Mouse (Mus musculus) neutrophil, adult 5-6 weeks (primary cell): ENCODE data around the gene Notch1. TPM values are rescaled to one million over a fixed set of nuclear protein-coding genes. Genes with fewer than 3 reads are reported as not detected.

Experiments
- ATAC-seq: fragments of 151-379, 151-347 bp; 2 replicates; pipeline ENCODE4 v1.8.0; 2017; ENCODE audit warnings: mild to moderate bottlenecking, moderate TSS enrichment; ENCODE audit not compliant: insufficient number of reproducible peaks, poor library complexity, low FRiP score, severe bottlenecking; ENCODE audit errors: extremely low read depth
- total RNA-seq: library from RNA; stranded (forward); fragments of 200-1000 nt; gene quantifications from 2 replicates; pipeline ENCODE4 v1.2.3, GENCODE M21; 2017

Gene Notch1
- total RNA-seq, 1 experiment from 2014 or later, result 48.8 TPM

DNA sequence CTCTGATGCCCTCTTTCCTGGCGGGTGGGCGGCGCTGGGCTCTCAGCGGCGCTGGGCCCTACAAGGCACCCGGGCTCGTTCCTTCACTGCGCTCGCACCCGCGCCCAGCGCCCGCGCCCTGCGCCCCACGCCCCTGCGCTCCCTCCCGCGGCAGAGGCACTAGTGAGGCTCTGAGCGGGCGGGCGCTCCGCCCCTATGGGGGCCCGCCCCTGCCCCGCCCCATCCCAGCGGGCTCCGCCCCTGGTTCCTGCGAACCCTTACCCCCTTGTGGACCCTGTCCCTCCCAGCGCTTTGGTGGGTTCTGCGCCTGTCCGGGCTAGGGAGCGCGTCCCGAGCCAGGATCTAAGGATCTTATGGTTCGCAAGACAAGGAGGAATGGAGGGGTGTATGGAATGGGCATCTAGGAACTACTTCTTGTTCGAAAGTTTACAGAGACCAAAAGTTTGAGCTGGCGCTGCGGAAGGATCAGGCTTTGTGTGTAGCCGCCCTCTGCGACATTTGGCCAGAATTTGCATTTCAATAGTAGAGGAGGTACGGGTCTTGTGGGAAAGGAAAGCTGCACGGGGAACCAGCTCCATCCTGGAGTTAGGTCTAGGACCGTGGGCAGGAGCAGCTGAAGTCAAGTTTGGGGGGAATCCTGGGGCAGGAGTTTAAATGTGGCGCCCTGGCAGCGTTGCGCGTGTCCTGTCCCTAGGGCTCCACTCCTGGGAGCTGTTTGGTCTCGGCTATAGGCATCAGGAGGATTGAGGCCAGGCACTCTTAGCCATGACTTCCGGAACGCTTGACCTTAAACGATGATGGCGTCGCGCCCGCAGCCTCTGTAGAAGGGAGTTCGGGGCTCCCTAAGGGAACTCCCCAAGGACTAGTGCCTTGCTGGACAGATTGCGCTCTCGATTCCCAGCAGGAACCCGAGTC, 12.5 kb downstream of the Notch1 start:
- ATAC-seq, result peak; percentile 63

DNA sequence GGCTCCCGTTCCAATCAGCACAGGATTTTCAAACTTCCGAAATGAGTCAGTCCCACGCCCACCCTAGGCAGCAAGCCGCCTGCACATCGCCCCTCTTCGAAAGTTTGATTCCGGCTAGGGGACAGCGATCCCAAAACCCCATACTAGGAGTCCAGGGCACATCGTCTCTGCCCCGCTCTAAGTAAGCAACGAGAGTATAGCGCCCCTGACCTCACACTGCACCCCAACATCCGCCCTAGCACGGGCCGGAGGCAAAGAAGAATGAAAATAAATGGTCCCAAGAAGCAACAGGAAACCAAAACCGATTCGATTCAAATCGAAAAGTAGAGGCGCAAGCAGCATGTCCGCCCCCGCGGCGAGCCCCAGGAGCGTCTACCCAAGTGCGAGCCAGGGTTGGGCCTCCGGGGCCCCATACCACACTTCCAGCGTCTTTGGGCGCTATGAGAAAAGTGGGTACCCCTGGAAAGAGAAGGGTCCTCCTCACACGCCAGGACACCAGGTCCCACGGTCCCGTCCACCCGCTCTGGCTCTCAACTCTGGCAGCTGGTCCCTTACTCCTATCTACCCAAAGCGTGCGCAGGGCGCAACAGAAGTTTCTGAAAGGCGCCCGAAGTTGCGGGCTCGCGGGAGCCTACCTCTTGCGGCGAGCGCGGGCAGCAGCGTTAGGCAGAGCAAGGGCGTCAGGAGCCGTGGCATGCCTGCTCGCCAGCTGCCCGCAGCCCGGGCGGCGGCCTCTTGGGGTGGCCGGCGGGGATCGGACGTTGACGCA, 13.4 kb downstream of the Notch1 start:
- ATAC-seq, result 0 out of 2 replicates have a peak, but pooled peaks have one; percentile 11

DNA sequence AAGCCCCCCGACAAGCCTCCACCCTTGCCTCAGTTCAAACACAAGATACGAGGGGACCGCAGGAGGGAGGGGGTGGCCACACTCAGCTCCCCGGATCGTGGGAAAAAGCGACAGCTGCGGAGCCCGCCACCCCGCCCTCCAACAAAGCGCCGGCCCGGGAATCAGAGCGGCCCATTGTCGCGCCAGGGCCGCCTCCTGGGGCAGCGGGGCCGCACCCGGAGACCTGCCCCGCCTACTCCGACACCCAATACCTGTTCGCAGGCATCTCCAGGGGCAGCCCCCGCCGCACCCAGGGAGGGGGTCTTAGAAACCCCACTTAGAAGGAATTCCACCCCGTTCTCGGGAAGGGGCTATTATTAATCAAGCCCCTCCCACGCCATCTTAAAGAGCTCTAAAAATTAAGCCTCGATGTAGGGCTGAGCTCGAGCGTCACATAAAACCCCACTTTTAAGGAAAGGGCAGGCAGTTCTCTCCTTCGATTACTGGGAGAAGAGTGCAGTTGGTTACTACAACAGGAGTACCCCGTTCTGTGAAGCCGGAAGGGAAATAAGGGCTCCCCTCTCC, 14.1 kb downstream of the Notch1 start:
- ATAC-seq, result no peak

DNA sequence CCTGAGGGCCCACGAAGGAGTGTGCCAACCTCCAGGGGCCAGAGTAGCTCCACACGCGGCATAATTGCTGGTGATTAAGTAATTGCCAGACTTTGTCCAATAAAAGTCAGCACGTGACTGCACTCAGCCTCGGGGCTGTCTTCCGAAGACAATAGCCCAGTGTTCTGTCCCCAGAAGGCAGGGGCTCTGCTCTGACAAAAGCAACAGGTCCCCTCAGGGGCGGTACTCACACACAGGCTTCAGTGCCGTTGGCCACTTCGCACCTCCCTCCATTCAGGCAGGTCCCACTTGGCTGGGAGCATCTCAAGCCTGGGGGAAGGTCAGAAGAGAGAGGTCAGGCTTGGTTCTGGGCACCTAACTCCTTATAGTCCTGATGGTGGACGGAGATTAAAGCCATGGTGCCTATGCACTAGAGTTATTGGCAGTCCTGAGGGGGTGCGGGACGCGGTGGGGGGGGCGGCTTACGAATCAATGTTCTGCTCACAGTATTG, 14.8 kb downstream of the Notch1 start:
- ATAC-seq, result no peak

DNA sequence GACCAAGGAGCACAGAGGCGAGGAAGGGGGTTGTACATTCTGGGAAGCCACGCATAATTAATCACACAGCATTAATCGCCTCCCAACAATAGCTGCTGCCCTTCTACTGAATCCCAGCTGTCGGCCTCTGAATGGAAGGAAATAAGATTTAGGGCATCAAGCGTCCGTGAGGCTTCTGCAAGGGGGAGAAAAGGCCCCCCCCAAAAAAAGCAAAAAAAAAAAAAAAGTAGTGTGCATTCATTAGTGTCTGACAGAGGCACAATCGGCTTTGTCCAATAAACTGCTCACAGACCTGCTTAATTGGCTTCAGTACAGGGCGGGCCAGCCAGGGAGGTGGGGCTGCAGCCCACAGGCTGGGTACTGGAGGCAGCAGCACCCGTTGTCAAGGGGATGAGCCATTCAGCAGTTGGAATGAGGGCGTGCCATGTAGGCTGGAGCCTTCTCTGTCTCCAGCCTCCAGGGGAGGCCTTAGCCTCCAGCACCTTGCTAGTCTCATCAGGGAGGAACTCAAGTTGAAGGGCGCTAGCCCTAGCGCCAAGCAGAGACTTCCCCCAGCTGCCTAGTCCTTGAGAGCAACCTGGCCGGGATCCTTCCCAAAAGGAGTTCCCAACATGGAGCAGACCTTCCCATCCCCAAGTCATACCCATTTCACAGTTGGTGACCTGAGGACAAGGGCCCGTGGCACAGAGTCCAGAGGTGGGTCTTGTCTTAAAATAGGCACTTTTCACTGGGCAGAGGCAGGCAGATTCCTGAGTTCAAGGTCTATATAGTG, 15.7 kb downstream of the Notch1 start:
- ATAC-seq, result no peak

DNA sequence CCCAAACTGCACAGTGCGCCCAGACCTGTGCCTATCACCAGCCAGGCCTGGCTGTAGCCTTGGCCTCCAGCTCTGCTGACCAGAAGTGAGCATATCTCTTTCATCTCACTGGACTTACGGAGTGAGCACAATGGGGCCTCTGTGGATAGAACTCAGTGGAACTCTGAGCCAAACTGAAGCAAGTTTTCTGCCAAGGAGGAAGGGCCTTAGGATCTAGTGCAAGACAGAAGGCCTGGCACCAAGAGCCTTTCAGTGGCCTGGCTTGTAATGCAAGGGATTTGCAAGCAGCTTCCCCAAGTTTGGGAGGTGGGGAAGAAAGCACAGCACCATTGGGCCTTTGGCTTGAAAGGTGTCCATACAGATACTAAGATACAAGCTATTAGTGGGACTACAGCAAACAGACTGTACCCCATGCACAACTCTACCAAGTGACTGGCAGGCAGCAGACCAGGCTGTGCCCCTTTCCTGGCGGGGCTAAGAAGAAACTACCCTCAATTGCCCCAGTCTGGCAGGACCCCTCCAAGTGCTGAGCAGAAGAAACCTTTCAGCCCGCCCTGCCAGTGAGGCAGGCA, 16.4 kb downstream of the Notch1 start:
- no peak for ATAC-seq

DNA sequence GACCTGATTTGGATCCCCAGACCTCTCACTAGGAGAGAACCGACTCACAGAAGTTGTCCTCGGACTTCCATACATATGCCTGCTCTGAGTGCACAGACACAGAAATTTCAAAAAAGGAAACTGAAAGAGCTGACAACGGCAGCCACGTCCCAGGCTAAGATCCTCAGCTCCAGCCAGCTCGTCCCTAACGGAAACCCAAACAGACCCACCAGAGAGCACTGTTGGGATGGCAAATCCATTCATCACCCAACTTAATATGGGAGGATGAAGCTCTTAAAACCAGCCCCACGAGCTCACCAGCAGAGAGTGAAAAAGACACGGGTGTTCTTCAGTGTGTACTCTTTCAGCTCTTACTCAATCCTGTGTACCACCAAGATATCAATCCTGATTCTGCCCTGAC, 17.8 kb downstream of the Notch1 start:
- ATAC-seq, result no peak

DNA sequence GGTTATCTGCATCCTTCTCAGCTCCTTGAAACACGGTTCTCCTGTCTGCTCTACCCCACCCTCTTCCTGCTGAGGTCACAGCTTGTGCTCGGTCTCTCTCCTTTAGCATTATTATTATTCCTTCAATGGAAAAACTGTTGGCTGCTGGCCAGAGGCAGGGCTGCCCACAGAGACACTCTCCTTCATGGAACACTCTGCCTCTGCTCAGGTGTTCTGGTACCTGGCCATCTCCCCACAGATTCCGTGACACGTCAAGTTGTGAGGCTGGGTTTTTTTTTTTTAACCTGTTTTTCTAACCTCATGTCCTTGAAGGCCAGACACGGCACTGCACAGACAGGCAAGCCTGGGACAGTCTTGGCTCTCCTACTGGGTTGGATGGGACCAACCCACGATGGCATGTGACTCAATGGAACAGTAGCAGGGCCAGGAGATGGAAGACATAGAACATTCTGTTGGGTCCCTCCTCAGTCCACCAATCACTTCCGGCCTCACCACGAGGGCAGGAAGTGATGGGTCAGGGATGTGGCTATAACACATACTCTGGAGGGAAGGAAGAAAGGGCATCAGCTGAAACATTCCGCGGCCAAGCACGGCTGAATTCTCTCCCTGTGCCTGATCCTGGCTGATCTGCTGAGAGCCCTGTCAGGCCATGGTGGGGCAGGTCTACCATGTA, 18.5 kb downstream of the Notch1 start:
- no peak for ATAC-seq

DNA sequence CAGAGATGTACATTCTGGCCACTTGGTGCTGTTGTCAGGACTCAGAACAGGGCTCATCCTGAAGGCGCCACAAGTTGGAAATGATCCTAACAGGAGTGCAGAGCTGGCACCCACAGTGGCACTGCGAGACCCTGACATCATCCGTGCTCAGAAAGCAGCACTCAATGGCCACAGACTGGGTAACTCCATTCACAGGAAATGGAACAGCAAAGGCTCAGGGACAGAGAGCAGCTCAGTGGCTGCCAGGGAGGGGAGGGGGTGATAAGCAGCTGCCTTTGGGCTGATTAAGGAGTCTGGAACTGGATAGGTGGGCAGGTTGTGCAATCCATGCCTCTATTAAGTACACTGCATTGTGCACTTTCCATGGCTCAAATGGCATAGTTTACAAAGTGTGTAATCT, 20.0 kb downstream of the Notch1 start:
- ATAC-seq, result no peak

DNA sequence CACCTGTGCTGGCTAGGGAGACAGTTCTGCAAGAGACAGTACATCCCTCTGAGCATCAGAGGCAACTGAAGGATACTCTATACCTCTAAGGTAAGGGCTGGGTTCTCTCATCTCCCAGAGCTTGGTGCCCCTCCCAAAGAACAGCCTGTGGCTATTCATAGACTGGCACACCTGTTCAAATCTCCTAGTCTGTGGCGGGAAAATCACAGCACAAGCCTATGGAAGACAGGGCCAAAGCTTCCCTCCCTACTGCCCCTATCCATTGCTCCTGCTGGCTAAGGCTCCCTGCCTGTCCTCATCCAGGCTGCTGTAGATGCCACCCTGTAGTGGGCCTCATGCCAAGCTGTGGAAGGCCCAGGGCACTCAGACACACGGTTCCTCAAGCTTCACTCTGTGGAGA, 20.8 kb downstream of the Notch1 start:
- ATAC-seq, result no peak

DNA sequence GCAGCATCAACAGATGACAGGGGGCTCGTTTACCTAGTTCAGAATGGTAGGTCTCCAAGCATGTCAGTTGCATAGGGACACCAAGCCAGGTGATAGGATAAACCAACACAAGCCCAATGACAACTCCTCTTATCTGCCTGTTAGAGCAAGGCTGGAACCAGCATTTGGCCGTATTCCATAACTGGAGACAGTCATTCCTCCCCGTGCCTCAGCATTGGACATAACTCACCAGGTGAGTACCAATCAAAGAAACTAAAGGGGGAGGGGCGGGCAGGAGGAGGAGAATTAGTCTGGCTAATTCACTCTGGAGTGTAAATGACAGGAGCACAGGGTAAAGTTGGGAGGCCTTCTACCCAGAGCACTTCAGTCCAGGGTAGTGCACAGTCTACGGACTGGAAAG, 21.5 kb downstream of the Notch1 start:
- no peak for ATAC-seq

DNA sequence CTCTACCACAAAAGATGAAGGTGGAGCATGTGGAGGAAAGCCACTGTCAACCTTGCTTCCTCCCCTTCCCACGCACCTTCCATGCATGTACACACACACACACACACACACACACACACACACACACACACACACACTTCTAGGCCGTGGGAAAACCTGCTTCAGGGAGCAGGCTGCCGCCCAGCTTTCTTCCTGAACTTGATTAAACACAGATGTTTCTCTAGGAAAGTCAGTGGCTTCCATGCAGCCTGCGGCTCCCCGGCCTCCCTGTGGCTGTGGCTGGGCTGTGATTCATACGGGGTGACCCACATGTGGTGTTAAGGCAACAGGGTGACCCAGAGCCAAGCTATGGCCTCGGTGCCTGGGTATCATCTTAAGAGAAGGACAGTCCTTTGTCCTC, 22.1 kb downstream of the Notch1 start:
- no peak for ATAC-seq

DNA sequence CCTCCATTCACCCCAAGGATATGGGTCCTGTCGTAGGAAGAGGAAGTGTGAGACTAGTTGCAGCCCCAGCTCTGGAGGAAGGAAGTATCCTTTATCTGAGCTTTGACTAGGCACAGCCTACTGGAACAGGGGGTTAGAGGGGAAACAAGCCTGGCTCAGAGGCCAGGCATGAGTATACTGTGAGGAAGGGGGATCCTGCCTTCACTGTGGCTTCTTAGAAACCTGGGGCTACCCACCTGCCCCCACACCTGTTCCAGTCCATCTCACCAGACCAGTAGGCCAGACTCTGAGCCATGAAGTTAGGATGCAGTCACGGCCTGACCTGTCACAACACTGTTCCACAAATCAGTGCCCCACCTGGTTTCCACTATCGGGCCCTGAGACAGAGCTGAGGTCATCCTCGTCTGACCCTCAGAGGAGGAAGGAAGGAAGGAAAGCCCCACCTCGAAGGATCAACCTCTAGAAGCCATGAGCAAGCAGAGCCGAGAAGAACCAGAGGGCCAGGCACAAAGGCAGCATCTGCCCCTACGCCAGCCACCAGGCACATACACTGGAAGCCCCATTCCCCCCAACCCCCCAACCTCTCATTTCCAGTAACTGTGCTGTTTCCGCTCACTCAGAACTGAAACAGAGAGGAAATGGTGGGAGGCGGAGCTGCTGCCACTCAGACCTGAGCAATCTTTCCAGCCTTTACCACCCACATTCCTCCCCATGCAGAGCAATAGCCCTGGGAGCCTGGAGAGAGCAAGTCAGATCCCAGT, 23.3 kb downstream of the Notch1 start:
- peak; percentile 39 for ATAC-seq

DNA sequence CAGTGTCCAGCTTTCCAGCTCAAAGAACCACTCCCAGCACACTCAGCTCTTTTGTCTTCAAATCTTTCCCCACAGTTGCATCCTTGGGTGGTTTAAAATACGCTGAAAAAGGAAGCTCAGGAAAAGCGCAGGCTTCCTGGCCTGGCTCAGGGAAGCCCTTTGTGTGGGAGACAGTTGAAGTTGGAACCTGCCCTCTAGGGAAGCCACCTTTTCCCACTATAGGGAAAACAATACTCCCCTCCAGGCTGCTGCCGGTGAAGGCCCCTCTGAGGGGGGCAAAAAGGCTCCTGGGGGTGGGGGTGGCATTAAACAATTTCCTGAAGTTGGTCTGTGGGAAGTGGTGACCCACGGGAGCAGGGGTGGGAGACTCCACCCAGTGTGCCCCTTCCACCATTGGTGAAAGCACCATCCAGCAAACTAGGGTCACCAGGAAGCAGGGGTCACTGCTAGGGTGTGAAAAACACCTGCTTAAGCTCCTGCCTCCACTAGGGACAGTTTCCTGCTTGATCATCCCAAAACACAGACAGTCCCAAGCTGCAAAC, 25.6 kb downstream of the Notch1 start:
- no peak for ATAC-seq

DNA sequence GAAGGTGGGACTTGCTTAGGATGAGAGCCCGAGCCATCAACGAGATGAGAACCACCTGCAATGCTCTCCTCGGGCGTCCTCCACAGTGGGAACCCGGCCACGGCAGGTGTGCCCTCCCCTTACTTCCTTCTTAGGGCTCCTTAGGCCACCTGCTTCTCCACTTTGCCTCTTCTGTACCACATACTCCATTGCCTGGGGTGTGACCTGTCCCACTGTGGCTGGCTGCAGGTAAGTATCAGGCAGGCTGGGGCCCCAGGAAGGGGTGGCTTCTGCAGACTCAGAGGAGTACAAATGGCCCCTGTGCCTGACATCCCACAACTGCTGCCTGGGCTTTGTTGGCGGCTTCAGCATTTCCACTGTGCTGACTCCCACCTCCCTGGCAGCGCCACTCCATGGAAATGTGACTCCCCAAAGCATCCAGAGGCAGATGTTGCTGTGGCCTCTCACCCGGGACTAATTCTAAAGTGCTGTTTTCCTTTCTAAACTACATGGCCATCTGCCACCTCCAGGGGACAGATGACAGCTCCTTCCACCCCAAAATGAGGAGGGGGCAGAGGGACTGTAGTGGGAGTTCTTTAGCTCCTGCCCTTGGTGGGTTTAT, 27.8 kb downstream of the Notch1 start:
- no peak for ATAC-seq

DNA sequence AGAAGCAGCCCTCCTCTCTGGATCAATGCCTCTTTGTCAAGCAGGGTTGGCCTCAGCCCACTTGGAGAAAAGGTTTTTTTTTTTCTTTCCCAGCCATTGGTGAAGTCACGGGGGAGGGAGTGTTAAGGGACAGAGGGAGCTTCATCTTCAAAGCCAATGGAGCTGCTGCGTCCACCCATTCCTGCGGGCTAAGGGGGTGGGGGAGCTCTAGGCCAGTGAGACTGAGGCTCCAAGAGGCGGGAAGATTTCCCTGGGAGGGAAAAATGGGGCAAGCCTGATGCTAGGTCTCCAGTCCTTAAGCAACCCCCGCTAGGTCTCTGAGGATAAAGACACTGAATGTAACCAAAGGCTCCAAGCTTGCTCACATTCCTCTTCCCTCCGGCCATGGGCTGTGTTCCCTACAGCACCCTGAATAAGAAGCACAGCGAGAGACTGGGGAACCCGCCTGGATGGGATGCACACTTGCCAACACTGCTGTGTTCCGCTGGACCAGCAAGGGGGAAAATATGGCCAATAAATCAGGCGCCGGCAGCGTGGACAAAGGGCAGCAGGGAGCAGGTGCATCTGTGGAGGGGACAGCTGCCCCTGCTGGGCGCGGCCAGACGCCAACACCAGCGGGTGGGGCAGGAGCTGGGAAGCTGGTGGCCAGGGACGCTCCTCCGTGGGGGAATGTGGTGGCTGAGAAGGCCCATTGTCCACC, 29.0 kb downstream of the Notch1 start:
- no peak for ATAC-seq
